Mouse (Mus musculus): ENCODE data around the gene Plxna2.

Plxna2 gene

GRCm38 (mm10) chr1:194617918-194618317 is at the start of gene Plxna2:
Gene Plxna2 (plus strand): TSS chr1:194618218.
- no peak for DNase-seq (ENCODE audit: low read depth in 2 of 2, low spot score in 2 of 2)

- no peak for DNase-seq (ENCODE audit: low read depth in 2 of 2, low spot score in 2 of 2)
Measured at GRCm38 (mm10) chr1:194573870-194574269, 44.1 kb upstream of the Plxna2 start.

GRCm38 (mm10) chr1:194578270-194578669 is 39.7 kb upstream of the Plxna2 start:
- DNase-seq (ENCODE audit: low read depth in 2 of 2, low spot score in 2 of 2), result no peak

GRCm38 (mm10) chr1:194580539-194580938 is 37.5 kb upstream of the Plxna2 start:
- no peak for DNase-seq (ENCODE audit: low read depth in 2 of 2, low spot score in 2 of 2)

GRCm38 (mm10) chr1:194586670-194587069 is 31.3 kb upstream of the Plxna2 start:
- DNase-seq (ENCODE audit: low read depth in 2 of 2, low spot score in 2 of 2), result no peak

- DNase-seq (ENCODE audit: low read depth in 2 of 2, low spot score in 2 of 2), result no peak
Measured at GRCm38 (mm10) chr1:194587532-194587931, 30.5 kb upstream of the Plxna2 start.

GRCm38 (mm10) chr1:194587956-194588668 is 29.9 kb upstream of the Plxna2 start:
- DNase-seq (ENCODE audit: low read depth in 2 of 2, low spot score in 2 of 2), result no peak

- DNase-seq (ENCODE audit: low read depth in 2 of 2, low spot score in 2 of 2), result no peak
Measured at GRCm38 (mm10) chr1:194588711-194589451, 29.1 kb upstream of the Plxna2 start.

- no peak for DNase-seq (ENCODE audit: low read depth in 2 of 2, low spot score in 2 of 2)
Measured at GRCm38 (mm10) chr1:194593155-194593554, 24.9 kb upstream of the Plxna2 start.

GRCm38 (mm10) chr1:194607406-194608261 is 10.4 kb upstream of the Plxna2 start:
- DNase-seq (ENCODE audit: low read depth in 2 of 2, low spot score in 2 of 2), result no peak

GRCm38 (mm10) chr1:194610516-194610915 is 7.5 kb upstream of the Plxna2 start:
- DNase-seq (ENCODE audit: low read depth in 2 of 2, low spot score in 2 of 2), result no peak

- no peak for DNase-seq (ENCODE audit: low read depth in 2 of 2, low spot score in 2 of 2)
Measured at GRCm38 (mm10) chr1:194612628-194613027, 5.4 kb upstream of the Plxna2 start.

GRCm38 (mm10) chr1:194613271-194613834 is 4.7 kb upstream of the Plxna2 start:
- DNase-seq (ENCODE audit: low read depth in 2 of 2, low spot score in 2 of 2), result no peak

GRCm38 (mm10) chr1:194613923-194614830 is 3.8 kb upstream of the Plxna2 start:
- DNase-seq (ENCODE audit: low read depth in 2 of 2, low spot score in 2 of 2), result no peak

- no peak for DNase-seq (ENCODE audit: low read depth in 2 of 2, low spot score in 2 of 2)
Measured at GRCm38 (mm10) chr1:194616136-194616535, 1.9 kb upstream of the Plxna2 start.

GRCm38 (mm10) chr1:194618841-194619311 is 858 bp downstream of the Plxna2 start:
- DNase-seq (ENCODE audit: low read depth in 2 of 2, low spot score in 2 of 2), result no peak

GRCm38 (mm10) chr1:194619353-194620244 is 1.6 kb downstream of the Plxna2 start:
- DNase-seq (ENCODE audit: low read depth in 2 of 2, low spot score in 2 of 2), result no peak

- no peak for DNase-seq (ENCODE audit: low read depth in 2 of 2, low spot score in 2 of 2)
Measured at GRCm38 (mm10) chr1:194620245-194620991, 2.4 kb downstream of the Plxna2 start.
